Mouse (Mus musculus) CH12.LX (cell line): ENCODE measurements at regions not wholly inside any gene's neighbourhood (a gene's known extent, or its start where the extent isn't known, plus 50 kb on each side); places are given as distances from the start of the nearest gene placed in this dataset.

ENCODE experiments used
- DNase-seq: peaks from one replicate; pipeline ENCODE4 v3.0.0-alpha.2; 2013; ENCODE audit errors: extremely low read depth
- H3K27ac ChIP-seq: 2 replicates; pipeline ENCODE4 v1.5.1; 2012; ENCODE audit warnings: low read depth, mild to moderate bottlenecking, control low read depth, moderate library complexity; ENCODE audit not compliant: insufficient read depth
- H3K27me3 ChIP-seq: replicated peaks from 2 replicates; pipeline ENCODE3; 2012; ENCODE audit warnings: inconsistent platforms
- H3K36me3 ChIP-seq, 2 experiments: replicated peaks in 1 of 2; 2 replicates each; pipeline versions ENCODE3 to v1.6.1; 2012; ENCODE audit warnings: inconsistent platforms in 1 of 2, low read length in 1 of 2, mild to moderate bottlenecking in 1 of 2, mixed read lengths in 1 of 2, moderate library complexity in 1 of 2; ENCODE audit not compliant: control insufficient read depth in 1 of 2, insufficient read depth in 1 of 2
- H3K4me1 ChIP-seq, 2 experiments: 2 replicates each; pipeline ENCODE4 v1.6.1; 2012; ENCODE audit warnings: inconsistent platforms in 1 of 2, moderate library complexity in 1 of 2; ENCODE audit not compliant: insufficient read depth in 2 of 2, control insufficient read depth in 1 of 2
- H3K4me2 ChIP-seq: 2 replicates; pipeline ENCODE4 v1.6.1; 2012; ENCODE audit warnings: low read depth, mild to moderate bottlenecking, control low read depth; ENCODE audit not compliant: poor library complexity, insufficient read depth, severe bottlenecking
- H3K4me3 ChIP-seq, 3 experiments: fragments of 150-350 bp in 1 of 3; sonication (generic) in 1 of 3; replicated peaks in 1 of 3; 2 replicates each; pipeline versions ENCODE3 to v1.5.1; 2011 to 2012; ENCODE audit warnings: low read depth in 2 of 3, low read length in 2 of 3, mild to moderate bottlenecking in 2 of 3, moderate library complexity in 2 of 3, control low read depth in 1 of 3, improper control_type of control experiment in 1 of 3, inconsistent platforms in 1 of 3, mixed read lengths in 1 of 3; ENCODE audit not compliant: poor library complexity in 1 of 3
- H3K79me2 ChIP-seq: replicated peaks from 2 replicates; pipeline ENCODE4 v1.6.1; 2012; ENCODE audit warnings: mild to moderate bottlenecking, moderate library complexity; ENCODE audit not compliant: control insufficient read depth, poor library complexity, insufficient read depth, severe bottlenecking; ENCODE audit errors: extremely low read depth
- H3K9ac ChIP-seq: 2 replicates; pipeline ENCODE4 v1.6.1; 2012; ENCODE audit warnings: low read depth, mild to moderate bottlenecking, control low read depth, moderate library complexity; ENCODE audit not compliant: insufficient read depth
- H3K9me3 ChIP-seq: replicated peaks from 2 replicates; pipeline ENCODE3; 2012; ENCODE audit warnings: low read length, inconsistent platforms, mixed read lengths
- BHLHE40 ChIP-seq: IDR thresholded peaks from 2 replicates; pipeline ENCODE4 v1.6.1; 2011; ENCODE audit warnings: mild to moderate bottlenecking, low read depth, low read length, improper control_type of control experiment
- CHD1 ChIP-seq: IDR thresholded peaks from 2 replicates; pipeline ENCODE4 v1.6.1; 2012; ENCODE audit warnings: low read depth, low read length, improper control_type of control experiment, inconsistent platforms
- CHD2 ChIP-seq: IDR thresholded peaks from 2 replicates; pipeline ENCODE4 v1.6.1; 2011; ENCODE audit warnings: low read length, improper control_type of control experiment
- E2F4 ChIP-seq: IDR thresholded peaks from 2 replicates; pipeline ENCODE4 v1.6.1; 2011; ENCODE audit warnings: low read depth, low read length, improper control_type of control experiment; ENCODE audit not compliant: insufficient replicate concordance
- EP300 ChIP-seq: IDR thresholded peaks from 2 replicates; pipeline ENCODE4 v1.6.1; 2011; ENCODE audit warnings: low read length, improper control_type of control experiment
- ETS1 ChIP-seq: conservative IDR thresholded peaks from 2 replicates; pipeline ENCODE4 v1.6.1; 2012; ENCODE audit warnings: low read depth, mild to moderate bottlenecking, inconsistent platforms, low read length, improper control_type of control experiment, moderate library complexity
- IRF4 ChIP-seq: IDR thresholded peaks from 2 replicates; pipeline ENCODE4 v1.6.1; 2014; ENCODE audit warnings: low read depth, mild to moderate bottlenecking, inconsistent platforms, low read length, improper control_type of control experiment
- JUN ChIP-seq: IDR thresholded peaks from 2 replicates; pipeline ENCODE4 v1.6.1; 2011; ENCODE audit warnings: low read depth, mild to moderate bottlenecking, low read length, improper control_type of control experiment, moderate library complexity; ENCODE audit not compliant: insufficient read depth
- JUND ChIP-seq: conservative IDR thresholded peaks from 2 replicates; pipeline ENCODE4 v1.6.1; 2011; ENCODE audit warnings: low read depth, low read length, improper control_type of control experiment
- MAFK ChIP-seq: IDR thresholded peaks from 2 replicates; pipeline ENCODE4 v1.6.1; 2011; ENCODE audit warnings: low read length, improper control_type of control experiment; ENCODE audit not compliant: insufficient replicate concordance
- MYC ChIP-seq: IDR thresholded peaks from 2 replicates; pipeline ENCODE4 v1.6.1; 2011; ENCODE audit warnings: low read depth, mild to moderate bottlenecking, improper control_type of control experiment, low read length
- POLR2A ChIP-seq: IDR thresholded peaks from 2 replicates; pipeline ENCODE4 v1.6.1; 2011; ENCODE audit warnings: low read depth, mild to moderate bottlenecking, improper control_type of control experiment, low read length
- POLR2AphosphoS2 ChIP-seq: IDR thresholded peaks from 2 replicates; pipeline ENCODE4 v1.6.1; 2011; ENCODE audit warnings: low read depth, low read length, improper control_type of control experiment
- RAD21 ChIP-seq: IDR thresholded peaks from 2 replicates; pipeline ENCODE4 v1.6.1; 2011; ENCODE audit warnings: low read depth, mild to moderate bottlenecking, low read length, improper control_type of control experiment, moderate library complexity
- RCOR1 ChIP-seq: conservative IDR thresholded peaks from 2 replicates; pipeline ENCODE4 v1.6.1; 2012; ENCODE audit warnings: low read depth, mild to moderate bottlenecking, inconsistent platforms, low read length, improper control_type of control experiment
- SMC3 ChIP-seq: IDR thresholded peaks from 2 replicates; pipeline ENCODE4 v1.6.1; 2011; ENCODE audit warnings: low read depth, low read length, improper control_type of control experiment
- TCF12 ChIP-seq: IDR thresholded peaks from 2 replicates; pipeline ENCODE4 v1.6.1; 2014; ENCODE audit warnings: low read depth, mild to moderate bottlenecking, inconsistent platforms, low read length, improper control_type of control experiment
- UBTF ChIP-seq: IDR thresholded peaks from 2 replicates; pipeline ENCODE4 v1.6.1; 2012; ENCODE audit warnings: low read depth, mild to moderate bottlenecking, inconsistent platforms, low read length, improper control_type of control experiment, moderate library complexity
- USF1 ChIP-seq: IDR thresholded peaks from 2 replicates; pipeline ENCODE4 v1.6.1; 2014; ENCODE audit warnings: low read depth, mild to moderate bottlenecking, inconsistent platforms, low read length, improper control_type of control experiment
- USF2 ChIP-seq: conservative IDR thresholded peaks from 2 replicates; pipeline ENCODE4 v1.6.1; 2011; ENCODE audit warnings: low read depth, low read length, improper control_type of control experiment
- ZKSCAN1 ChIP-seq: IDR thresholded peaks from 2 replicates; pipeline ENCODE4 v1.6.1; 2012; ENCODE audit warnings: low read depth, inconsistent platforms, low read length, improper control_type of control experiment, borderline replicate concordance
- ZMIZ1 ChIP-seq: IDR thresholded peaks from 2 replicates; pipeline ENCODE4 v1.6.1; 2012; ENCODE audit warnings: low read depth, mild to moderate bottlenecking, inconsistent platforms, low read length, improper control_type of control experiment
- ZNF384 ChIP-seq: IDR thresholded peaks from 2 replicates; pipeline ENCODE4 v1.6.1; 2012; ENCODE audit warnings: low read depth, low read length, improper control_type of control experiment, inconsistent platforms
- dilution Hi-C: fragments of 300-500 bp; cut with MboI; formaldehyde crosslinking; loops from 2 replicates; pipeline ENCODE4 v1.14.3; 2020; ENCODE audit warnings: low sequenced_read_pairs; ENCODE audit not compliant: extremely low pct_unique_long_range_greater_than_20kb, extremely low pct_ligation_motif_present
- in situ Hi-C: fragments of 300-500 bp; cut with MboI; formaldehyde crosslinking; loops from 3 replicates; pipeline ENCODE4 v1.14.3; 2019; ENCODE audit warnings: low sequenced_read_pairs, low pct_ligation_motif_present, low pct_unique_long_range_greater_than_20kb, mixed read lengths

DNA sequence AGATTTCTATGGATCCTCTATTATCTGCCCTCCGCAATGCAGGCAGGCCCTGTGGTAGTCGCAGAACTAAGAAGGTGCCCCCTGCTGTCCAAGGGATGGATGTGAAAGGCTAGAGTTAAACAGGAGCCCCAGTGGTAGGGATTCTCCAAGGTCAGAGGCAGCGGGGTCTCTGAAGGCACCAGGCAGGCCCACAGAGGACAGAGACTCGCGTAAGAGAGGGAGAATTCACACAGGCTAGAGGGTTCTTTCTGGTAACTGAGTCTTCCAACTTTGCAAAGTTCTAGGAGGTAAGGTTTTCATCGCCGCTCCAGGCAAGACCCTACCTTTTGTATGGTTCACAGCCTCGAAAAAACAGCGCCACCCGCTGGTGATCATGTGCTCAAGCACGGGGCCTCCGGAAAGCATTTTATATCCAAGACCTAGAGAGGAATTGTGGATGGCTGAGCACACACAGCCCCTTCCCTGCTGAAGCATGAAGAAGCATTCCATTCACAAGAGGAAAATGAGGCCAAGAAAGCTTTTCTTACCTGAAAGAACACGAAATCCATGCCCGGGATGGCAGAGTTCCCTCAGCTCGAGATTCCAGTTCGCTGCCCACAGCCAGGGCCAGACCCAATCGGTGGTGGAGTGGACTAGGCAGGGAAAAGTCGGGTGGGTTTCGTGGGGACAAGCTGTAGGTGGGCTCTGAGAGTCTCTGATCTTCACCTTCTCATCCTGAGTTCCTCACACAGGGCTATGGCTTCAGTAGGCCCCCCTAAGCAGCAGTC lies 102.6 kb upstream of the Csf3r start:
- H3K4me2 ChIP-seq = no peak overlapping the region
- H3K27ac ChIP-seq = no peak overlapping the region
- H3K79me2 ChIP-seq = no peaks in the 10 kb centered on the region
- DNase-seq = no peak
- no peak overlapping the region for H3K9ac ChIP-seq
- H3K4me1 ChIP-seq = peaks cover 0 to 16% of the 10 kb centered on the region in 2 experiments; a peak in 2 of 4 replicates
- in situ Hi-C loops = no loop called here
- no peaks in the 10 kb centered on the region for H3K36me3 ChIP-seq
- TF ChIP-seq EP300 (no peak), SMC3 (no peak), RCOR1 (no peak), CHD1 (no peak), TCF12 (no peak), UBTF (no peak), USF2 (no peak), ETS1 (no peak), BHLHE40 (no peak), POLR2AphosphoS2 (no peak), IRF4 (no peak), E2F4 (no peak), ZMIZ1 (no peak), ZKSCAN1 (no peak), JUN (no peak), JUND (no peak)
- TF ChIP-seq, all 38 proteins: peak for 0
- peaks cover 90% of the 10 kb centered on the region for H3K27me3 ChIP-seq
- dilution Hi-C loops = no loop called here
- no peak overlapping the region for H3K4me3 ChIP-seq
- H3K9me3 ChIP-seq = peaks cover 3% of the 10 kb centered on the region

DNA sequence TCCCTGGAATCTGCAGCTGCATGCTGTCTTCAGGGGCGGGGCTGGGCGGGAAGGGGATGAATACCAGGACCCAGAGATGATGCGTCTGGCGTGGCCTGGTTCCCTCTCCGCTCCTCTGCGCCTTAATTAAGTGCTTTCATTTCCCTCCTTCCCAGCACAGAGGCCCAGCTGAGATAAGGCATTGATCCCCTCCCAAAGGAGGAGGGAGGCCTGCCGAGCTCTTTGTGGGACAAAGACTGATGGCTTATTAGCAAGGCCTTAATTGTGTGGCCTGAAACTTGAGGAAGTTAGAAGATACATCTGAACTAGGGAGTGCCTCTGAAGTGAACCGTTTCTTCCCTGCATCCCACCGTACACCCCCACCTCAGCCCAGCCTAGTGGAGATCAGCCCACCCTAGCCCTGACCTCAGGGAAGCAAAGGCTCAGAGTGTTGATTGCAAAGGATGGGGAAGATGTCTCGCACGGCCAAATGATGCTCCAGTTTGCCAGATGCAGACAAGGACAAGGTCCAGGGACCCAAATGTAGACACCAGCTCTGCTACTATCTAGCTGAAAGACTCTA lies 102.0 kb upstream of the Csf3r start:
- Histone ChIP-seq H3K27ac (no peak overlapping the region), H3K36me3 (no peaks in the 10 kb centered on the region), H3K4me2 (no peak overlapping the region), H3K9ac (no peak overlapping the region), H3K4me1 (peaks cover 0 to 16% of the 10 kb centered on the region in 2 experiments; a peak in 2 of 4 replicates), H3K79me2 (no peaks in the 10 kb centered on the region), H3K27me3 (peaks cover 90% of the 10 kb centered on the region), H3K9me3 (peaks cover 3% of the 10 kb centered on the region), H3K4me3 (no peak overlapping the region)
- TF ChIP-seq E2F4 (no peak), SMC3 (no peak), UBTF (no peak), USF2 (no peak), MAFK (no peak), CHD2 (no peak), POLR2A (no peak), MYC (no peak), USF1 (no peak), ZNF384 (no peak), BHLHE40 (no peak), RAD21 (no peak)
- in situ Hi-C loops = no loop called here
- dilution Hi-C loops = no loop called here
- no peak for DNase-seq
